Mouse (Mus musculus) hindbrain, embryonic 11.5 days (tissue): ENCODE results near the gene Shisa2. TPM values are rescaled to one million over a fixed set of nuclear protein-coding genes. Genes with fewer than 3 reads are reported as not detected.

ENCODE experiments used
- ATAC-seq: fragments of 200-750 bp; cut with Nextera tagmentation; 2 replicates; pipeline ENCODE4 v1.8.0; 2017; ENCODE audit warnings: mild to moderate bottlenecking, moderate TSS enrichment, moderate library complexity; ENCODE audit not compliant: low FRiP score
- DNase-seq: peaks from one replicate; pipeline ENCODE4 v3.0.0-alpha.2; 2015; ENCODE audit warnings: low spot score
- H3K27ac ChIP-seq: fragments of 300-500 bp; sonication (generic); 2 replicates; pipeline ENCODE4 v1.5.1; 2014; ENCODE audit warnings: mild to moderate bottlenecking, low read depth, low read length
- H3K27me3 ChIP-seq: fragments of 300-500 bp; sonication (generic); 2 replicates; pipeline ENCODE4 v1.6.1; 2014; ENCODE audit warnings: mild to moderate bottlenecking, low read length, moderate library complexity, mixed read lengths; ENCODE audit not compliant: control insufficient read depth, insufficient read depth
- H3K36me3 ChIP-seq: fragments of 300-500 bp; sonication (generic); 2 replicates; pipeline ENCODE4 v1.6.1; 2014; ENCODE audit warnings: mild to moderate bottlenecking, low read length, moderate library complexity, mixed read lengths; ENCODE audit not compliant: control insufficient read depth, insufficient read depth
- H3K4me1 ChIP-seq: fragments of 300-500 bp; sonication (generic); replicated peaks from 2 replicates; pipeline ENCODE4 v1.6.1; 2014; ENCODE audit warnings: low read length, mixed read lengths; ENCODE audit not compliant: control insufficient read depth, insufficient read depth
- H3K4me2 ChIP-seq: fragments of 300-500 bp; sonication (generic); replicated peaks from 2 replicates; pipeline ENCODE4 v1.6.1; 2014; ENCODE audit warnings: mild to moderate bottlenecking, low read depth, low read length
- H3K4me3 ChIP-seq: fragments of 300-500 bp; sonication (generic); 2 replicates; pipeline ENCODE4 v1.5.1; 2014; ENCODE audit warnings: low read depth, low read length
- H3K9ac ChIP-seq: fragments of 300-500 bp; sonication (generic); 2 replicates; pipeline ENCODE4 v1.6.1; 2014; ENCODE audit warnings: low read depth, low read length
- H3K9me3 ChIP-seq: fragments of 300-500 bp; sonication (generic); 2 replicates; pipeline ENCODE4 v1.6.1; 2016; ENCODE audit warnings: low read length; ENCODE audit not compliant: control insufficient read depth
- WGBS: fragments of 180-500 bp; shearing (Covaris S2); extraction: QIAGEN DNeasy Blood & Tissue Kit; methylation state at CpG from one replicate; pipeline ENCODE4 v1.1.7; 2014; 5-methylcytosine and 5-hydroxymethylcytosine counted together
- polyA plus RNA-seq: library from polyadenylated mRNA; unstranded; fragments of >200 nt; fragmentation: Nextera tagmentation; extraction: Ambion mirVana; gene quantifications from 2 replicates; pipeline ENCODE4 v1.2.1, GENCODE M21; 2014

The Shisa2 gene
- polyA plus RNA-seq, 1 experiment from 2014 or later: 15.7 TPM

GRCm38 (mm10) chr14:59638906-59639703 lies 14.0 kb downstream of the Shisa2 start:
- Histone ChIP-seq H3K27ac (no peak overlapping the region), H3K9ac (no peak overlapping the region), H3K4me2 (no peak overlapping the region), H3K27me3 (no peaks in the 10 kb centered on the region), H3K36me3 (no peaks in the 10 kb centered on the region), H3K9me3 (no peaks in the 10 kb centered on the region), H3K4me3 (no peak overlapping the region), H3K4me1 (no peaks in the 10 kb centered on the region; the same call in 1 of the 2 replicates)
- ATAC-seq (no peak), DNase-seq (no peak)
- 62% methylated on average over 7 of the region's 7 CpGs for WGBS

DNA sequence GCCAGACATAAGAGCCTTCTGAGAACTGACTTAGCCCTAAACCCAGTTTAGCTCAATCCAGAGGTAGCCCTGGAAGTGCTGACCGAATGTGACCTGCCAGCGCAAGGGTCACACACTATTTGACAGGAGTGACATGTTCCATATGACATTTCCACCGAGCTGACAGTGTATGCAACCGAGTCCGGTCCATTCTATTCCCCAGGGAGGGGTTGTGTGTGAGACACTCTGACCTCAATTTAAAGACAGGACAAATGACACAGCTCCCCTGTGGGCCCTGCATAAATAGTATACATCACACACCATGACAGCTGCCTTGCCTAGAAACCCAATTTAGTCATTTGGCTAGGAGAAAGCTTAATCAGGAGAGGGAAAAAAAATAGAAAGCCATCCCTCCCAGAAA lies 16.7 kb downstream of the Shisa2 start:
- no peak overlapping the region for H3K27ac ChIP-seq
- H3K27me3 ChIP-seq: no peaks in the 10 kb centered on the region
- H3K4me2 ChIP-seq: no peak overlapping the region
- WGBS: 36% methylated on average over 5 of the region's 5 CpGs
- H3K9ac ChIP-seq: no peak overlapping the region
- no peaks in the 10 kb centered on the region; the same call in 1 of the 2 replicates for H3K4me1 ChIP-seq
- ATAC-seq: peak; percentile 92
- H3K9me3 ChIP-seq: no peaks in the 10 kb centered on the region
- no peaks in the 10 kb centered on the region for H3K36me3 ChIP-seq
- DNase-seq: peak; percentile 66
- H3K4me3 ChIP-seq: no peak overlapping the region

DNA sequence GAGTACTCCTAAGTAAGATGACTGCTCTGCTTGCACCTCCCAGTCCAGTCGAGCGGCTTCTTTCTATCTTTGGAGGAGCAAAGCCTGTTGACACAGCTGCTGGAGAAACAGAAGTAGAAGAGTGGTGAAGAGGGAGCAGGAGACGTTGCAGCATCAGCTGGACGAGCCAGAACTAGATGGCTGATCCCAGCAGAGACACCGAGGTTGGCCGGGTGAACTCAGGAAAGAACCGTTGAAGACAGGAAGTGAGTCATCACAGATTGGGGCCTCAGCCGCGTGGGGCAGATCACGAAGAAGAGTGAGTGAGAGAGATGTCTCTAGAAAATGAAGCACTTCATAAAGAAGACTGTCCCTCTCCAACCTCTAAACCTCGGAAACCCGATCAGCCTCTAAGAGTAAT lies 18.5 kb downstream of the Shisa2 start:
- H3K9me3 ChIP-seq: no peaks in the 10 kb centered on the region
- no peak overlapping the region for H3K27ac ChIP-seq
- H3K4me2 ChIP-seq: no peak overlapping the region
- H3K36me3 ChIP-seq: no peaks in the 10 kb centered on the region
- no peaks in the 10 kb centered on the region for H3K27me3 ChIP-seq
- WGBS: 62% methylated on average over 12 of the region's 12 CpGs
- DNase-seq (no peak), ATAC-seq (no peak)
- H3K4me3 ChIP-seq: no peak overlapping the region
- no peak overlapping the region for H3K9ac ChIP-seq
- H3K4me1 ChIP-seq: no peaks in the 10 kb centered on the region; the same call in none of the 2 replicates

DNA sequence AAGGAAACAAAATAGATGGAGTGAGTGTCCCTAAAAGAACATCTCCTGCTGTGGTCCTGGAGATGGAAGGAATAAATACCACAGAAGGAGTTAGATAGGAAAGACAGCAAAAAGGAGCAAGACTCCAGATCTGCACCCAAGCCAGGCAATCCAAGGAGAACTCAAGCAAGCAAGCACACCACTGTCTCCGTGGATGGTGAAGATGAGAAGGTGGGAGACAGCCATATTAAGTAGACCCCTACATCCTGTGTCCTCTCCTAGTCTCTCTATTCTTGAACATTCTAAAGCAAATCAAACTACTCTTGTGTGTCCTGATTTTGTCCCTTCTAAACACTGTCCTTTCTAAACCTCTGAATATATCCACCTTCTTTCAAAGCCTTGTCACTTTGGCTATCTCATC lies 19.1 kb downstream of the Shisa2 start:
- DNase-seq (no peak), ATAC-seq (no peak)
- Histone ChIP-seq H3K9ac (no peak overlapping the region), H3K4me2 (no peak overlapping the region), H3K9me3 (no peaks in the 10 kb centered on the region), H3K27ac (no peak overlapping the region), H3K27me3 (no peaks in the 10 kb centered on the region), H3K36me3 (no peaks in the 10 kb centered on the region), H3K4me1 (no peaks in the 10 kb centered on the region; the same call in none of the 2 replicates), H3K4me3 (no peak overlapping the region)
- WGBS: 87% methylated on average over 1 of the region's 1 CpGs

DNA sequence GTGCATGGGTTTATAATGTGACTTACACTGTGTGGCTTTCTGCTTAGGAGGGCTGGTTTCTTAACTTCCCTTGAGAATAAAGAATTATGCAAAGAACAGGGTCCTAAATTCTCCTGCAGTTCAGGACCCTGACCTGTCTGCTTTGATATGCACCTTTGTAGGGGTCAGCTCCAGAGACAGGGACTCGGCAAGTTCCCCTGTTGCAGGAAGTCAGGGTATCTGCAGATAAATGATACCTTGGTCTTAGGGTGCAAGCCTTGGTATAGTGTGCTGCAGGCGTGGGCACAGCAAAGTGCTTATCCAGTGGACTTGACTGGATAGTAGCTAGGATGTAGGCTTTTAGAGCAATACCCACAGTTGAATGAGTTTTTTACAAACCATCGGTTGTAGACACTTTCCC lies 19.8 kb downstream of the Shisa2 start:
- whole genome bisulfite sequencing: 68% methylated on average over 3 of the region's 3 CpGs

DNA sequence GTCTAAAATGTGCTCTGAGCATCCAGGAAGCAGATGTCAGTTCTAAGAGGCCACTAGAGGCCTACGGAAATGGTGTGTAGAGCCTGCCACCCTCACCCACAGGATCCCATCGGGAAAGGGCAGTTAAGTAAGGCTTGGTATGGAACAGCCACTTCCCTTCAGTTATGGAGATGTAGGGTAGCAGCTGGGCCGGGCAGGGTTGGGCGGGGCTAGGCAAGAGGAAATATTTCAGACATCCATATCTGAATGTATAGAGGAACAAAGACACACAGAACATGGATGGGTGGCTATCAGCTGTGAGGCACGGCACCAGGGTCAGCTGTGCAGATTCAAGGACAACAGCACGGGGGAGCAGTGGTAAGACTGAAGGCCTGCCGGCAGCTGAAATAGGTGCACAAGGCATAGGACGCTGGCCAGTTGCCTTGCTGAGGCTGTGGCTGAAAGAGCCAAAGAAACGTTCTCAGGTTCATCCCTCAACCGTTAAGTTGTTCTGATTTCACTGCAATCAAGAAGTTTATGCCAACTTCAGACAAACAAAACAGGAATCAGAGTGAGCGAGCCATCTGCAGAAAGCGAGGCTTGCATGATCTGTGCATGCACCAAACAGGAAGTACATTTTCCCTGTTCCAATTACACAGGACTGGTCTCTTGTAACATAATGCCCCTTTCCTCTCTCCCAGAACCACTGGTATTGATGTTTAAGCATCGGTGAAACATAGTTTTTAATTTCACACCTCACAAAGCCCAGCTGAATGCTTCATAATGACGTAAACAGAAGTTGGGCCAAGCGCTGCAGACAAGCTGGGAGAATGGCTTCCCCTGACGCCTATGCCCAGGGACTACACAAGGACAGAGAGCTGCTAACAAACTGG lies 22.0 kb downstream of the Shisa2 start:
- H3K27ac ChIP-seq: no peak overlapping the region

More for the DNA sequence above, 19.8 kb downstream of the Shisa2 start:
- H3K36me3 ChIP-seq: no peaks in the 10 kb centered on the region
- DNase-seq (no peak), ATAC-seq (no peak)
- no peak overlapping the region for H3K4me3 ChIP-seq
- no peak overlapping the region for H3K27ac ChIP-seq
- no peak overlapping the region for H3K9ac ChIP-seq
- no peaks in the 10 kb centered on the region for H3K27me3 ChIP-seq
- no peaks in the 10 kb centered on the region; the same call in none of the 2 replicates for H3K4me1 ChIP-seq
- H3K9me3 ChIP-seq: no peaks in the 10 kb centered on the region
- no peak overlapping the region for H3K4me2 ChIP-seq

DNA sequence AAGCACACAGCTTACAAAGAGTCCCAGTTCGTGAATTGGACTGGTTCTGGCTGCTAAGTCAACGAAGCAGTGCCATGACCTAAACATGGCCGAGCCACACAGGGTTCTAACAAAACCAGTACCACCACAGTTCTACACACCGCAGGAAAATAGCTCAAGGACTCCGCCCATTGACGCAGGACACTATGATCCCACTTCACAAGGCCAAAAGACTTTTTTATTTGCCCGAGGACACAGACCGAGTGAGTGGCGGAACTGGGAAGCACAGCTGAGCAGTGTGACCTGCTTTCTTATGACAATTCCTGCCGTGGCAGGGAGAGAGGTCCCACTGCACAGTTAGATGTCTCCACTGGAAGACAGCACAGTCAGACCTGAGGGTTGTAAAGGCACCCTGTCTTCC lies 23.5 kb downstream of the Shisa2 start:
- no peaks in the 10 kb centered on the region for H3K9me3 ChIP-seq
- no peak overlapping the region for H3K4me3 ChIP-seq
- 89% methylated on average over 10 of the region's 10 CpGs for WGBS
- DNase-seq (no peak), ATAC-seq (no peak)
- H3K27me3 ChIP-seq: no peaks in the 10 kb centered on the region
- no peak overlapping the region for H3K4me2 ChIP-seq
- H3K27ac ChIP-seq: no peak overlapping the region
- no peaks in the 10 kb centered on the region; the same call in 1 of the 2 replicates for H3K4me1 ChIP-seq
- no peak overlapping the region for H3K9ac ChIP-seq
- H3K36me3 ChIP-seq: no peaks in the 10 kb centered on the region

More for the DNA sequence above, 22.0 kb downstream of the Shisa2 start:
- no peak overlapping the region for H3K4me3 ChIP-seq
- H3K4me2 ChIP-seq: no peak overlapping the region
- no peaks in the 10 kb centered on the region; the same call in 1 of the 2 replicates for H3K4me1 ChIP-seq
- no peaks in the 10 kb centered on the region for H3K36me3 ChIP-seq
- H3K9ac ChIP-seq: no peak overlapping the region
- no peaks in the 10 kb centered on the region for H3K27me3 ChIP-seq
- no peak for ATAC-seq
- no peaks in the 10 kb centered on the region for H3K9me3 ChIP-seq
- 74% methylated on average over 16 of the region's 16 CpGs for WGBS
- peak; percentile 8 for DNase-seq

DNA sequence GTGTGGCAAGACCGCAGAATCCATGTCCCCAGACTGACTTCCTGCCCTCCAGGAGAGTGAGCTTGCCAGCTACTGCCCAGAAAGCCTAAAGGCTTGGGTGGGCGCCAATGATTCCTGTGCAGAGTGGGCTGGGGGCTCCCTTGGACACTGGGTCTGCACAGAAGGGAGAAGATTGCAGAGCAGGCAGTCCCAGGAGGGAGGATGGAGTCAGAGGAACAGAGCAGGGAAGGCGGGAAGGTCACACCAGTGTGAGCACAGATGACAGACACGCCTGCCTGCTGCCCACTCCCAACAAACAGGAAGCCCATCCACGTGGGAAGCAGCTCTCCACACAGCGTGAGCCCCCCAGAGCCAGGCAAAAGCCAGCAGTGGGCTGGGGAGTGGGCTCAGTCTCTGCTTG lies 24.2 kb downstream of the Shisa2 start:
- Histone ChIP-seq H3K4me3 (no peak overlapping the region), H3K36me3 (no peaks in the 10 kb centered on the region), H3K27ac (no peak overlapping the region), H3K4me1 (no peaks in the 10 kb centered on the region; the same call in 1 of the 2 replicates), H3K9me3 (no peaks in the 10 kb centered on the region), H3K4me2 (no peak overlapping the region), H3K27me3 (no peaks in the 10 kb centered on the region), H3K9ac (no peak overlapping the region)
- ATAC-seq: no peak
- 71% methylated on average over 6 of the region's 6 CpGs for WGBS
- DNase-seq: no peak
